8 mouse cellular contexts compared by ENCODE assay signal in the genomic region with DNA sequence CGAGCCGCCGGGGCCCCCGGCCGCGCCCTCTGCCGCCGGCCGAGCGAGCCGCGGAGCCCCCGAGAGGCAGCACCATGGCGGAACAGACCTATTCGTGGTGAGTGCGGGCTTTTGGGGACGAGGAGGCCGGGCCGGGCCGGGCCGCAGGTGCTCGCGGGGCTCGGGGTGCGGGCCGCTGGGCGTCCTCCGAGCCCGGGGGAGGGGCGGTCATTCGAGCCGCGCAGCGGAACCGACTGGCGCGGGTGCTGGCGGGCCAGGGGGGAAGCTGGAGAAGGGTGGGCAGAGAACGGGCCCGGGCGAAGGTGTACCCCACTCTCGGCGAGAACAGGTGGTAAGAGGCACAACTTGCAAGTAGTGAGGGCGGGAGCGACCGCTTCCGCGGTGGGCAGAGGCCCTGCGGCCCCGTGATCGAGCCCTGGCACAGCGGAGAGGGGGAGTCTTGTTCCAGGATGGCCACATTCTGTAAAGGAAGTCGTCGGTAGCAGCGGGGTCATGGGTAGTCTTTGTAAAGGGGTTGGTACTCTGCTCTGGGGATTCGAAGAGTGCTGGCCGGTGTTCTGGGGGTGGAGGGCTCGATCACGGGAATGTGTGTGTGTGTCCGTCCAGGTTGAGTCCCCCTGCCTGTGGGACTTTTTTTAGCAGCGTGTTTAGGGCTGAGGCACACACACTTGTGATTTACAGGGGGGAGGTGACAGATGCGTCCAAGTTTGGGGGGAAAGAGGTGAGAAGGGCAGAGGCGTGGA. TPM values are rescaled to one million over a fixed set of nuclear protein-coding genes. Genes with fewer than 3 reads are reported as not detected.
DNase-seq lines count a peak whose midpoint lies in the region; ATAC-seq and TF ChIP-seq lines count a peak whose summit lies in the region.

No protein-coding gene starts in this region.

- peak overlapping the region; percentile 89 for H3K27ac ChIP-seq in embryonic facial prominence, embryonic 13.5 days
- peak overlapping the region; percentile 80 for H3K27ac ChIP-seq in liver, adult 2 months (replicated peaks; ENCODE audit: insufficient read depth, low read depth, low read length)
- H3K27ac ChIP-seq in midbrain, postnatal 0 days (ENCODE audit: low read depth, low read length) = peak overlapping the region; percentile 97

- peak; percentile 53 for ATAC-seq in embryonic facial prominence, embryonic 13.5 days (ENCODE audit: insufficient number of reproducible peaks, insufficient read depth, low FRiP score, low TSS enrichment, low read depth)
- ATAC-seq in midbrain, postnatal 0 days (ENCODE audit: low FRiP score) = peak; percentile 32; the same call in 1 of the 2 replicates

- TF ChIP-seq CTCF in liver, adult 2 months (IDR thresholded peaks at IDR 0.05; ENCODE audit: low read depth, low read length) = peak; percentile 12; the same call in 1 of the 2 replicates
- TF ChIP-seq CTCF in midbrain, postnatal 0 days (IDR thresholded peaks at IDR 0.05) = peak; percentile 41

- DNase-seq in A20 (ENCODE audit: low read depth, low spot score) = peak; percentile 71
- peak; percentile 72 for DNase-seq in adrenal gland, postnatal 14 days
- peak; percentile 40 to 56 for DNase-seq in heart, adult 9 months (ENCODE audit: low spot score in 2 of 2)
- DNase-seq in kidney, adult 8-10 months = peak; percentile 34 to 39
- peak; percentile 32 for DNase-seq in liver, adult 2 months (ENCODE audit: extremely low read depth, low read depth, low spot score)
- peak; percentile 22 for DNase-seq in midbrain, postnatal 0 days (ENCODE audit: low spot score)
- DNase-seq in spleen, postnatal 36 days (ENCODE audit: low spot score in 2 of 2) = peak; percentile 48 to 50

- no peaks in the 10 kb centered on the region; the same call in 1 of the 2 replicates for H3K36me3 ChIP-seq in embryonic facial prominence, embryonic 13.5 days
- no peaks in the 10 kb centered on the region for H3K36me3 ChIP-seq in liver, adult 2 months (ENCODE audit: control insufficient read depth, insufficient read depth, low read length)
- H3K36me3 ChIP-seq in midbrain, postnatal 0 days (ENCODE audit: insufficient read depth, low read length) = no peaks in the 10 kb centered on the region

- H3K9me3 ChIP-seq in embryonic facial prominence, embryonic 13.5 days = no peaks in the 10 kb centered on the region
- H3K9me3 ChIP-seq in midbrain, postnatal 0 days (ENCODE audit: low read length) = no peaks in the 10 kb centered on the region

- peak overlapping the region; percentile 90 for H3K4me2 ChIP-seq in embryonic facial prominence, embryonic 13.5 days
- peak overlapping the region; percentile 93 for H3K4me2 ChIP-seq in midbrain, postnatal 0 days (ENCODE audit: low read depth, low read length, poor library complexity, severe bottlenecking)

- under 1% methylated on average over 61 of the region's 63 CpGs for WGBS in embryonic facial prominence, embryonic 13.5 days
- WGBS in liver, adult 2 months = under 1% methylated on average over 60 of the region's 63 CpGs
- under 1% methylated on average over 61 of the region's 63 CpGs for WGBS in midbrain, postnatal 0 days

- peaks cover 32% of the 10 kb centered on the region; the same call in 1 of the 2 replicates for H3K79me2 ChIP-seq in liver, adult 2 months (ENCODE audit: control insufficient read depth, insufficient read depth, low read length)

- H3K4me3 ChIP-seq in embryonic facial prominence, embryonic 13.5 days = peak overlapping the region; percentile 99
- H3K4me3 ChIP-seq in liver, adult 2 months (ENCODE audit: insufficient read depth, low read depth, low read length) = peak overlapping the region; percentile 80
- H3K4me3 ChIP-seq in midbrain, postnatal 0 days (ENCODE audit: low read depth, low read length) = peak overlapping the region; percentile 93

- TF ChIP-seq POLR2A in liver, adult 2 months (IDR thresholded peaks at IDR 0.05; ENCODE audit: extremely low read depth, insufficient read depth, low read length) = no peak

- H3K27me3 ChIP-seq in embryonic facial prominence, embryonic 13.5 days = no peaks in the 10 kb centered on the region
- H3K27me3 ChIP-seq in liver, adult 2 months (ENCODE audit: control insufficient read depth, insufficient read depth, low read length) = no peaks in the 10 kb centered on the region
- no peaks in the 10 kb centered on the region for H3K27me3 ChIP-seq in midbrain, postnatal 0 days (ENCODE audit: insufficient read depth, low read length)

- peaks cover 44% of the 10 kb centered on the region for H3K4me1 ChIP-seq in embryonic facial prominence, embryonic 13.5 days
- H3K4me1 ChIP-seq in liver, adult 2 months (ENCODE audit: control insufficient read depth, insufficient read depth, low read length) = peaks cover 23% of the 10 kb centered on the region
- peaks cover 12% of the 10 kb centered on the region for H3K4me1 ChIP-seq in midbrain, postnatal 0 days (ENCODE audit: insufficient read depth, low read length)

- peak overlapping the region; percentile 99 for H3K9ac ChIP-seq in embryonic facial prominence, embryonic 13.5 days
- H3K9ac ChIP-seq in liver, adult 2 months (ENCODE audit: low read depth, low read length) = peak overlapping the region; percentile 88
- H3K9ac ChIP-seq in midbrain, postnatal 0 days (replicated peaks; ENCODE audit: low read length, poor library complexity, severe bottlenecking) = peak overlapping the region; percentile 99

RNA-seq across cellular contexts. Expression of a gene that starts 0.8 kb away (rescaled TPM):
- 54.8 and 59.2 TPM in 2 replicates for total RNA-seq in adrenal gland, postnatal 14 days (2021)
- 18.2 and 18.6 TPM in 2 replicates for polyA plus RNA-seq in embryonic facial prominence, embryonic 13.5 days (2015; fragmentation: Nextera tagmentation; extraction: Ambion mirVana)
- 8.7 and 13.1 TPM in 2 replicates for total RNA-seq in liver, adult 2 months (2014; rRNA removed)
- polyA plus RNA-seq in liver, adult 2 months (2012; rRNA removed) = 23.7 and 24.0 TPM in 2 replicates
- 153 TPM in 2 replicates for total RNA-seq in midbrain, postnatal 0 days (2014; rRNA removed)
- 34.9 and 37.1 TPM in 2 replicates for polyA plus RNA-seq in midbrain, postnatal 0 days (2015; fragmentation: Nextera tagmentation; extraction: Ambion mirVana)

RNA-seq across cellular contexts. Expression of a gene that starts 40.8 kb away (rescaled TPM):
- 0.26 and 2.0 TPM in 2 replicates for total RNA-seq in adrenal gland, postnatal 14 days (2021)
- 0.26 TPM in 1 of 2 replicates, not detected in the other for polyA plus RNA-seq in embryonic facial prominence, embryonic 13.5 days (2015; fragmentation: Nextera tagmentation; extraction: Ambion mirVana)
- total RNA-seq in liver, adult 2 months (2014; rRNA removed) = 6.1 and 9.3 TPM in 2 replicates
- 13.5 and 19.2 TPM in 2 replicates for polyA plus RNA-seq in liver, adult 2 months (2012; rRNA removed)
- total RNA-seq in midbrain, postnatal 0 days (2014; rRNA removed) = not detected in 2 replicates
- 0.05 and 0.06 TPM in 2 replicates for polyA plus RNA-seq in midbrain, postnatal 0 days (2015; fragmentation: Nextera tagmentation; extraction: Ambion mirVana)

Comparison
In these comparisons a context has a peak if more than half of its experiments do, and no peak if none do; other contexts are left out.
1. Peak in every context shown above with its lines: DNase-seq, ATAC-seq, H3K4me3 ChIP-seq and H3K27ac ChIP-seq.
2. DNase-seq: peak in every context shown above with its lines; median percentile 72 in adrenal gland, postnatal 14 days; 71 in A20; 49 in spleen, postnatal 36 days; 48 in heart, adult 9 months; 36 in kidney, adult 8-10 months; 32 in liver, adult 2 months; 22 in midbrain, postnatal 0 days.